Mouse (Mus musculus): Measurements from ENCODE around the gene Slc35g3. TPM values are rescaled to one million over a fixed set of nuclear protein-coding genes. Genes with fewer than 3 reads are reported as not detected.

Gene Slc35g3
- not detected for polyA plus RNA-seq (2014; fragmentation: Illumina TruSeq; extraction: RNeasy Lipid Tissue Mini Kit (QIAGEN cat#74804); ENCODE audit: low read depth, low replicate concordance)

DNA sequence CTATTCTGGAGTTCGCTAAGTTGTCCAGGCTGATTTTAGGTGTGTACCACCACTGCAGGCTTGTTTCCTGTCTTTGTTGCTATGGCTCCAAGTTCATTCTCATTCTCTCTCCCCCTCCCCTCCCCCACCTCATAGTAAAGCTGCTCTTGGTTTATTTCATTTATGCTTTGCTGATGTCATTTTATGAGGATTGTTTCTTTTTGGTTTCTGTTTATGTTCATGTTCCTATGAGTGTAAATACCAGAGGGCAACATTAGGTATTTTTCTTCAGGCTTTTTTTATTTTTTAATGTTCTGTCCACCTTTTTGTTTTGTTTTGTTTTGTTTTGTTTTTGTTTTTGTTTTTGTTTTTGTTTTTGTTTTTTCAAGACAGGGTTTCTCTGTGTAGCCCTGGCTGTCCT is at the start of gene Slc35g3:
Slc35g3 (minus strand) TSS at position 101 of the 400 bp plus-strand sequence.

DNA sequence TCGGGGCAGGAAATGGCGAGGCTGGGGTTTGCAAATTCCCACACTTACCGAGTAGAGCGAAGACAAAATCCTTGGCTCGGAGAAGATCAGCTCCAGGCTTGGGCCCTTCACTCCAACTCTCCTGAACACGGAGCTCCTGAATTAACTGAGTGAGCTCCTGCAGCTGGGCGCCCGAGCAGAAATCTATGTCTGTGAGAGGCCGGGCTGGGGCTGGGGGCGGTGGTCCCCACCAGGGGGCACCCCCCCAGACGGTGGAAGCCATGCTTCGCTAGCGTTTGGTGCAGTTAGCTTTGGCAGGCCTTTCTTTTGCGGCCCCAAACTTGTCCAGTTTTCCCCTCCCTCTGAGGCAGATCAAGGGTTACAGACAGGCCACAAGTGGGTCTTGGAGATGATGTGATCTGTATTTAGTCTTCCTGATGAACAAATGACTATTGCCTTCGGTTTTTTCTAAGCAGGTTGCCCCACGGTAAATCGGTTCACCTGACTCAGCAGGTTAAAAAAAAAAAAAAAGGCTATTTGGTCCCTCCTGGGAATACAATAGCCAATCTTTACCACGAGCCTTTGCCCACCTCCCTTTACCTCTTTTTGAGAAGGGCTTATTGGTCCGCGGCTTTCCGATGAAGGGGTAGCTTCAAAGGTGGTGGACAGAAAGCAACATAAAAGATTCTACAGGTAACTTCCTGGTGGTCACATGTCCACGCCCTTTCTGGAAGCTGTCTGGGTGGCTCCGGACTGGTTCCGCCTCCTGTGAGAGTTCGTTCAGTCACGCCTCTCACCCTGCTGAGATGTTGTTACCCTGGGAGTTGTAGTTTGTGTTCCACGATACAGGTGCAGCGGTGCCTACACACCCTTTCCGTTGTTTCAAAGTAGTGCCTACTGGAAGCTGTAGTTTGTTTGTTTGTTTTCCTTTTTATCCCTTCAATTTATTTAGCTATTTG is 43.5 kb upstream of the Slc35g3 start, which contains the start of gene Tmem102:
Tmem102 (minus strand) TSS at position 653 of the 938 bp plus-strand sequence.

DNA sequence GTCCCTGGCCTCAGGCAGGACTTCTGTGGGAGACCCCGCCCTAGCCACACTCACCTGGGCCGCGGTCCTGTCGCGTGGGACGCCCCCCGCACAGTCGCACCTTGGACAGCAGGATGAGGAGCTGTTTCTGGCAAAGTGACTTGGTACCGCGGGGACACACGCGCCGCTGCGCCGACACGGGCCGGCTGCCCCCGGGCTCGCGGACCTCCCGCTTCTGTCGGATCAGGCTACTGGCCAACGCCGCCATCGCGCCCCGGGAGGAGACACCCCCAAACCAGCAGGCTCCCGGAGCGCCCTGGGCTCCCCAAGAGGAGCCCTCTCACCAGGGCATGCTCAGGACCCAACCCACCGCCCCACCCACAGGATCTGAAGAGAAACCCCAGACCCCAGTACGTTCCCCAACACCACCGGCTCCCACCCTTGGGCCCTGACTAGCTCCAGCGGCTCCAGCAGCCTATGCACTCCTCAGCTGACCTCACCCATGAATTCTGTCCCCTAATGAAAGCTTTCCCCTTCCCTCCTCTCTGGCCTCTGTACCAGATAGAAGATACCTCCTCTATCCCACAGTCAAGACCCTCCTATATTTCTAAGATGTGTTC is 39.7 kb upstream of the Slc35g3 start, which contains the start of gene Fgf11:
Fgf11 (minus strand) TSS at position 479 of the 599 bp plus-strand sequence.

GRCm38 (mm10) chr11:69795168-69795982 is 33.6 kb upstream of the Slc35g3 start, which contains the start of gene Chrnb1:
Chrnb1 (minus strand) TSS chr11:69795943.

GRCm38 (mm10) chr11:69765221-69766125 is 3.7 kb upstream of the Slc35g3 start, which contains the start of gene Zbtb4:
Zbtb4 (plus strand) TSS chr11:69765912.

GRCm38 (mm10) chr11:69758478-69758970 is 3.2 kb downstream of the Slc35g3 start, which contains the start of gene Polr2a:
Polr2a (minus strand) TSS chr11:69758637.

Other genes starting within 250 kb of the Slc35g3 start
- gene Dnah2, start 212.9 kb downstream of the Slc35g3 start, polyA plus RNA-seq (2014; fragmentation: Illumina TruSeq; extraction: RNeasy Lipid Tissue Mini Kit (QIAGEN cat#74804); ENCODE audit: low read depth, low replicate concordance): not detected
- gene Efnb3, start 201.8 kb downstream of the Slc35g3 start, polyA plus RNA-seq (2014; fragmentation: Illumina TruSeq; extraction: RNeasy Lipid Tissue Mini Kit (QIAGEN cat#74804); ENCODE audit: low read depth, low replicate concordance): not detected
- 2.1 TPM for gene Wrap53, start 181.7 kb downstream of the Slc35g3 start, polyA plus RNA-seq (2014; fragmentation: Illumina TruSeq; extraction: RNeasy Lipid Tissue Mini Kit (QIAGEN cat#74804); ENCODE audit: low read depth, low replicate concordance)
- gene Trp53, start 181.6 kb downstream of the Slc35g3 start, polyA plus RNA-seq (2014; fragmentation: Illumina TruSeq; extraction: RNeasy Lipid Tissue Mini Kit (QIAGEN cat#74804); ENCODE audit: low read depth, low replicate concordance): 2.5 TPM
- 15.9 TPM for gene Atp1b2, start 156.0 kb downstream of the Slc35g3 start, polyA plus RNA-seq (2014; fragmentation: Illumina TruSeq; extraction: RNeasy Lipid Tissue Mini Kit (QIAGEN cat#74804); ENCODE audit: low read depth, low replicate concordance)
- gene Shbg, start 144.1 kb downstream of the Slc35g3 start, polyA plus RNA-seq (2014; fragmentation: Illumina TruSeq; extraction: RNeasy Lipid Tissue Mini Kit (QIAGEN cat#74804); ENCODE audit: low read depth, low replicate concordance): 0.32 TPM
- 7.5 TPM for gene Sat2, start 139.9 kb downstream of the Slc35g3 start, polyA plus RNA-seq (2014; fragmentation: Illumina TruSeq; extraction: RNeasy Lipid Tissue Mini Kit (QIAGEN cat#74804); ENCODE audit: low read depth, low replicate concordance)
- gene Fxr2, start 129.0 kb downstream of the Slc35g3 start, polyA plus RNA-seq (2014; fragmentation: Illumina TruSeq; extraction: RNeasy Lipid Tissue Mini Kit (QIAGEN cat#74804); ENCODE audit: low read depth, low replicate concordance): 9.5 TPM
- gene Sox15, start 106.7 kb downstream of the Slc35g3 start, polyA plus RNA-seq (2014; fragmentation: Illumina TruSeq; extraction: RNeasy Lipid Tissue Mini Kit (QIAGEN cat#74804); ENCODE audit: low read depth, low replicate concordance): not detected
- gene Mpdu1, start 99.3 kb downstream of the Slc35g3 start, polyA plus RNA-seq (2014; fragmentation: Illumina TruSeq; extraction: RNeasy Lipid Tissue Mini Kit (QIAGEN cat#74804); ENCODE audit: low read depth, low replicate concordance): 16.5 TPM
- gene Cd68, start 95.8 kb downstream of the Slc35g3 start, polyA plus RNA-seq (2014; fragmentation: Illumina TruSeq; extraction: RNeasy Lipid Tissue Mini Kit (QIAGEN cat#74804); ENCODE audit: low read depth, low replicate concordance): 1.3 TPM
- gene Eif4a1, start 89.5 kb downstream of the Slc35g3 start, polyA plus RNA-seq (2014; fragmentation: Illumina TruSeq; extraction: RNeasy Lipid Tissue Mini Kit (QIAGEN cat#74804); ENCODE audit: low read depth, low replicate concordance): 371 TPM
- 58.9 TPM for gene Senp3, start 79.9 kb downstream of the Slc35g3 start, polyA plus RNA-seq (2014; fragmentation: Illumina TruSeq; extraction: RNeasy Lipid Tissue Mini Kit (QIAGEN cat#74804); ENCODE audit: low read depth, low replicate concordance)
- 5.9 TPM for gene Tnfsf13, start 76.2 kb downstream of the Slc35g3 start, polyA plus RNA-seq (2014; fragmentation: Illumina TruSeq; extraction: RNeasy Lipid Tissue Mini Kit (QIAGEN cat#74804); ENCODE audit: low read depth, low replicate concordance)
- 2.4 TPM for gene Tnfsf12, start 66.1 kb downstream of the Slc35g3 start, polyA plus RNA-seq (2014; fragmentation: Illumina TruSeq; extraction: RNeasy Lipid Tissue Mini Kit (QIAGEN cat#74804); ENCODE audit: low read depth, low replicate concordance)
- 1.1 TPM for gene Tnfsfm13, start 65.9 kb downstream of the Slc35g3 start, polyA plus RNA-seq (2014; fragmentation: Illumina TruSeq; extraction: RNeasy Lipid Tissue Mini Kit (QIAGEN cat#74804); ENCODE audit: low read depth, low replicate concordance)
- gene Polr2a, start 3.3 kb downstream of the Slc35g3 start, polyA plus RNA-seq (2014; fragmentation: Illumina TruSeq; extraction: RNeasy Lipid Tissue Mini Kit (QIAGEN cat#74804); ENCODE audit: low read depth, low replicate concordance): 20.8 TPM
- 16.5 TPM for gene Zbtb4, start 3.9 kb upstream of the Slc35g3 start, polyA plus RNA-seq (2014; fragmentation: Illumina TruSeq; extraction: RNeasy Lipid Tissue Mini Kit (QIAGEN cat#74804); ENCODE audit: low read depth, low replicate concordance)
- gene Chrnb1, start 34.0 kb upstream of the Slc35g3 start, polyA plus RNA-seq (2014; fragmentation: Illumina TruSeq; extraction: RNeasy Lipid Tissue Mini Kit (QIAGEN cat#74804); ENCODE audit: low read depth, low replicate concordance): 3.2 TPM
- gene Fgf11, start 39.9 kb upstream of the Slc35g3 start, polyA plus RNA-seq (2014; fragmentation: Illumina TruSeq; extraction: RNeasy Lipid Tissue Mini Kit (QIAGEN cat#74804); ENCODE audit: low read depth, low replicate concordance): 3.0 TPM
- gene Tmem102, start 43.7 kb upstream of the Slc35g3 start, polyA plus RNA-seq (2014; fragmentation: Illumina TruSeq; extraction: RNeasy Lipid Tissue Mini Kit (QIAGEN cat#74804); ENCODE audit: low read depth, low replicate concordance): 6.4 TPM
- gene Gm39566, start 53.3 kb upstream of the Slc35g3 start, polyA plus RNA-seq (2014; fragmentation: Illumina TruSeq; extraction: RNeasy Lipid Tissue Mini Kit (QIAGEN cat#74804); ENCODE audit: low read depth, low replicate concordance): not detected
- not detected for gene Spem2, start 56.5 kb upstream of the Slc35g3 start, polyA plus RNA-seq (2014; fragmentation: Illumina TruSeq; extraction: RNeasy Lipid Tissue Mini Kit (QIAGEN cat#74804); ENCODE audit: low read depth, low replicate concordance)
- gene Spem1, start 60.2 kb upstream of the Slc35g3 start, polyA plus RNA-seq (2014; fragmentation: Illumina TruSeq; extraction: RNeasy Lipid Tissue Mini Kit (QIAGEN cat#74804); ENCODE audit: low read depth, low replicate concordance): not detected
- gene Nlgn2, start 75.8 kb upstream of the Slc35g3 start, polyA plus RNA-seq (2014; fragmentation: Illumina TruSeq; extraction: RNeasy Lipid Tissue Mini Kit (QIAGEN cat#74804); ENCODE audit: low read depth, low replicate concordance): 0.20 TPM
- gene Tmem256, start 76.5 kb upstream of the Slc35g3 start, polyA plus RNA-seq (2014; fragmentation: Illumina TruSeq; extraction: RNeasy Lipid Tissue Mini Kit (QIAGEN cat#74804); ENCODE audit: low read depth, low replicate concordance): 42.3 TPM
- 0.77 TPM for gene Plscr3, start 84.4 kb upstream of the Slc35g3 start, polyA plus RNA-seq (2014; fragmentation: Illumina TruSeq; extraction: RNeasy Lipid Tissue Mini Kit (QIAGEN cat#74804); ENCODE audit: low read depth, low replicate concordance)
- gene Tnk1, start 96.8 kb upstream of the Slc35g3 start, polyA plus RNA-seq (2014; fragmentation: Illumina TruSeq; extraction: RNeasy Lipid Tissue Mini Kit (QIAGEN cat#74804); ENCODE audit: low read depth, low replicate concordance): 1.4 TPM
- not detected for gene Tmem95, start 116.0 kb upstream of the Slc35g3 start, polyA plus RNA-seq (2014; fragmentation: Illumina TruSeq; extraction: RNeasy Lipid Tissue Mini Kit (QIAGEN cat#74804); ENCODE audit: low read depth, low replicate concordance)
- gene Kctd11, start 119.4 kb upstream of the Slc35g3 start, polyA plus RNA-seq (2014; fragmentation: Illumina TruSeq; extraction: RNeasy Lipid Tissue Mini Kit (QIAGEN cat#74804); ENCODE audit: low read depth, low replicate concordance): 2.0 TPM
- not detected for gene Acap1, start 133.6 kb upstream of the Slc35g3 start, polyA plus RNA-seq (2014; fragmentation: Illumina TruSeq; extraction: RNeasy Lipid Tissue Mini Kit (QIAGEN cat#74804); ENCODE audit: low read depth, low replicate concordance)
- 1.1 TPM for gene 2810408A11Rik, start 139.0 kb upstream of the Slc35g3 start, polyA plus RNA-seq (2014; fragmentation: Illumina TruSeq; extraction: RNeasy Lipid Tissue Mini Kit (QIAGEN cat#74804); ENCODE audit: low read depth, low replicate concordance)
- gene Neurl4, start 139.1 kb upstream of the Slc35g3 start, polyA plus RNA-seq (2014; fragmentation: Illumina TruSeq; extraction: RNeasy Lipid Tissue Mini Kit (QIAGEN cat#74804); ENCODE audit: low read depth, low replicate concordance): 3.5 TPM
- 15.6 TPM for gene Gps2, start 151.9 kb upstream of the Slc35g3 start, polyA plus RNA-seq (2014; fragmentation: Illumina TruSeq; extraction: RNeasy Lipid Tissue Mini Kit (QIAGEN cat#74804); ENCODE audit: low read depth, low replicate concordance)
- 156 TPM for gene Eif5a, start 160.0 kb upstream of the Slc35g3 start, polyA plus RNA-seq (2014; fragmentation: Illumina TruSeq; extraction: RNeasy Lipid Tissue Mini Kit (QIAGEN cat#74804); ENCODE audit: low read depth, low replicate concordance)
- gene Ybx2, start 173.8 kb upstream of the Slc35g3 start, polyA plus RNA-seq (2014; fragmentation: Illumina TruSeq; extraction: RNeasy Lipid Tissue Mini Kit (QIAGEN cat#74804); ENCODE audit: low read depth, low replicate concordance): 12.8 TPM
- gene Slc2a4, start 186.2 kb upstream of the Slc35g3 start, polyA plus RNA-seq (2014; fragmentation: Illumina TruSeq; extraction: RNeasy Lipid Tissue Mini Kit (QIAGEN cat#74804); ENCODE audit: low read depth, low replicate concordance): 1.3 TPM
- 10.0 TPM for gene Cldn7, start 202.8 kb upstream of the Slc35g3 start, polyA plus RNA-seq (2014; fragmentation: Illumina TruSeq; extraction: RNeasy Lipid Tissue Mini Kit (QIAGEN cat#74804); ENCODE audit: low read depth, low replicate concordance)
- gene Ctdnep1, start 219.2 kb upstream of the Slc35g3 start, polyA plus RNA-seq (2014; fragmentation: Illumina TruSeq; extraction: RNeasy Lipid Tissue Mini Kit (QIAGEN cat#74804); ENCODE audit: low read depth, low replicate concordance): 38.7 TPM
- gene Elp5, start 220.5 kb upstream of the Slc35g3 start, polyA plus RNA-seq (2014; fragmentation: Illumina TruSeq; extraction: RNeasy Lipid Tissue Mini Kit (QIAGEN cat#74804); ENCODE audit: low read depth, low replicate concordance): 8.3 TPM
- 681 TPM for gene Gabarap, start 229.2 kb upstream of the Slc35g3 start, polyA plus RNA-seq (2014; fragmentation: Illumina TruSeq; extraction: RNeasy Lipid Tissue Mini Kit (QIAGEN cat#74804); ENCODE audit: low read depth, low replicate concordance)
- 9.9 TPM for gene Phf23, start 233.8 kb upstream of the Slc35g3 start, polyA plus RNA-seq (2014; fragmentation: Illumina TruSeq; extraction: RNeasy Lipid Tissue Mini Kit (QIAGEN cat#74804); ENCODE audit: low read depth, low replicate concordance)
- gene Dvl2, start 238.6 kb upstream of the Slc35g3 start, polyA plus RNA-seq (2014; fragmentation: Illumina TruSeq; extraction: RNeasy Lipid Tissue Mini Kit (QIAGEN cat#74804); ENCODE audit: low read depth, low replicate concordance): 0.57 TPM